Mouse (Mus musculus): ENCODE results near the gene Dtymk. TPM values are rescaled to one million over a fixed set of nuclear protein-coding genes. Genes with fewer than 3 reads are reported as not detected.

The Dtymk gene
- total and polyA plus RNA-seq, 3 experiments, result 193 to 454 (median 391) TPM

DNA sequence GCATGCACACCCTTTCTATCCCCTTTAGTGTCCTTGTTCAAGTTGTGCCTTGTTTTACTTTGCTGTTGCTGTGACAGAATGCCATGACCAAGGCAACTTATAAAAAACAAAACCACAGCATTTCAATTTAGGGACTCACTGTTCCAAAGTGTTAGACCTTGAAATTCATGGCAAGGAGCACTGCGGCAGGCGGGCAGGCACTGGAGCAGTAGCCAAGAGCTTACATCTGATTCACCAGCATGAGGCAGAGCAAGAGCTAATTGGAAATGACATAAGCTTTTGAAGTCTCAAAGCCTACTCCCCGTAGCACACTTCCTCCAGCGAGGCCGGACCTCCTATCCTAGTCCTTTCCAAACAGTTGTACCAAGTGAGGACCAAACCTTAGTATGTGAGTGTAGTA lies 25.0 kb downstream of the Dtymk start:
- H3K9me3 ChIP-seq (replicated peaks; ENCODE audit: insufficient read depth, low read length), result no peaks in the 10 kb centered on the region
- DNase-seq (ENCODE audit: low read depth, low spot score), result no peak
- no peaks in the 10 kb centered on the region for H3K4me1 ChIP-seq (ENCODE audit: control insufficient read depth in 1 of 2, insufficient read depth in 2 of 2, low read length in 2 of 2)
- TF ChIP-seq TBP (IDR thresholded peaks at IDR 0.05; ENCODE audit: low read depth, low read length), result no peak
- TF ChIP-seq UBTF (IDR thresholded peaks at IDR 0.05; ENCODE audit: borderline replicate concordance, insufficient read depth, low read depth, low read length), result no peak
- no peak for TF ChIP-seq MXI1 (IDR thresholded peaks at IDR 0.05; ENCODE audit: low read depth, low read length)
- no peak for TF ChIP-seq CTCF (IDR thresholded peaks at IDR 0.05 in 2 of 3, conservative IDR thresholded peaks at IDR 0.05 in 1 of 3; ENCODE audit: control insufficient read depth in 1 of 3, insufficient read depth in 1 of 3, low read depth in 2 of 3, low read length in 3 of 3, poor library complexity in 1 of 3, severe bottlenecking in 1 of 3)
- TF ChIP-seq E2F4 (IDR thresholded peaks at IDR 0.05; ENCODE audit: borderline replicate concordance, low read depth, low read length), result no peak
- no peak for TF ChIP-seq JUND (IDR thresholded peaks at IDR 0.05; ENCODE audit: low read depth, low read length)
- TF ChIP-seq TCF12 (IDR thresholded peaks at IDR 0.05; ENCODE audit: low read depth, low read length), result no peak
- no peak for TF ChIP-seq POLR2A (IDR thresholded peaks at IDR 0.05; ENCODE audit: control insufficient read depth in 1 of 2, insufficient read depth in 1 of 2, low read depth in 1 of 2, low read length in 2 of 2, poor library complexity in 1 of 2)
- TF ChIP-seq ZKSCAN1 (IDR thresholded peaks at IDR 0.05; ENCODE audit: low read depth, low read length), result no peak
- no peak for TF ChIP-seq POLR2AphosphoS5 (IDR thresholded peaks at IDR 0.05; ENCODE audit: borderline replicate concordance, low read depth, low read length)
- no peak for TF ChIP-seq MAZ (IDR thresholded peaks at IDR 0.05; ENCODE audit: low read depth, low read length)
- no peak for TF ChIP-seq GABPA (IDR thresholded peaks at IDR 0.05; ENCODE audit: low read depth, low read length)
- no peak for TF ChIP-seq ETS1 (IDR thresholded peaks at IDR 0.05; ENCODE audit: low read depth, low read length)
- TF ChIP-seq USF1 (IDR thresholded peaks at IDR 0.05; ENCODE audit: low read depth, low read length), result no peak
- TF ChIP-seq NRF1 (IDR thresholded peaks at IDR 0.05; ENCODE audit: insufficient read depth, low read depth, low read length, poor library complexity, severe bottlenecking), result no peak
- TF ChIP-seq GATA1 (IDR thresholded peaks at IDR 0.05; ENCODE audit: low read depth, low read length), result no peak
- no peak for TF ChIP-seq TAL1 (IDR thresholded peaks at IDR 0.05; ENCODE audit: low read length)
- no peak for TF ChIP-seq MYC (IDR thresholded peaks at IDR 0.05; ENCODE audit: low read depth, low read length)
- no peak for TF ChIP-seq SMC3 (IDR thresholded peaks at IDR 0.05; ENCODE audit: low read depth, low read length)
- H3K27ac ChIP-seq (ENCODE audit: control insufficient read depth, low read depth, low read length), result no peak overlapping the region
- no peaks in the 10 kb centered on the region for H3K27me3 ChIP-seq (ENCODE audit: control insufficient read depth in 1 of 2, insufficient read depth in 2 of 2, low read length in 2 of 2)
- no peak overlapping the region for H3K4me3 ChIP-seq (ENCODE audit: control insufficient read depth in 1 of 2, insufficient read depth in 1 of 2, low read depth in 2 of 2, low read length in 2 of 2)
- no peak overlapping the region for H3K9ac ChIP-seq (ENCODE audit: control insufficient read depth, low read depth, low read length, poor library complexity, severe bottlenecking)
- peaks cover 0 to 45% of the 10 kb centered on the region in 2 experiments; a peak in 2 of 4 replicates for H3K36me3 ChIP-seq (ENCODE audit: control insufficient read depth in 1 of 2, insufficient read depth in 2 of 2, low read length in 2 of 2)
- no peaks in the 10 kb centered on the region for H3K79me2 ChIP-seq (ENCODE audit: control insufficient read depth, insufficient read depth, low read length, poor library complexity)

GRCm38 (mm10) chr1:93769901-93770300 lies 31.8 kb downstream of the Dtymk start:
- Histone ChIP-seq H3K27ac (ENCODE audit: control insufficient read depth, low read depth, low read length) (no peak overlapping the region), H3K36me3 (ENCODE audit: control insufficient read depth in 1 of 2, insufficient read depth in 2 of 2, low read length in 2 of 2) (peaks cover 0 to 42% of the 10 kb centered on the region in 2 experiments; a peak in 2 of 4 replicates), H3K27me3 (ENCODE audit: control insufficient read depth in 1 of 2, insufficient read depth in 2 of 2, low read length in 2 of 2) (no peaks in the 10 kb centered on the region), H3K79me2 (ENCODE audit: control insufficient read depth, insufficient read depth, low read length, poor library complexity) (peaks cover 11% of the 10 kb centered on the region; the same call in 1 of the 2 replicates), H3K9me3 (replicated peaks; ENCODE audit: insufficient read depth, low read length) (no peaks in the 10 kb centered on the region), H3K9ac (ENCODE audit: control insufficient read depth, low read depth, low read length, poor library complexity, severe bottlenecking) (no peak overlapping the region), H3K4me1 (ENCODE audit: control insufficient read depth in 1 of 2, insufficient read depth in 2 of 2, low read length in 2 of 2) (no peaks in the 10 kb centered on the region), H3K4me3 (ENCODE audit: control insufficient read depth in 1 of 2, insufficient read depth in 1 of 2, low read depth in 2 of 2, low read length in 2 of 2) (no peak overlapping the region)
- no peak for DNase-seq (ENCODE audit: low read depth, low spot score)
- TF ChIP-seq UBTF (IDR thresholded peaks at IDR 0.05; ENCODE audit: borderline replicate concordance, insufficient read depth, low read depth, low read length), result no peak
- no peak for TF ChIP-seq GATA1 (IDR thresholded peaks at IDR 0.05; ENCODE audit: low read depth, low read length)
- TF ChIP-seq NRF1 (IDR thresholded peaks at IDR 0.05; ENCODE audit: insufficient read depth, low read depth, low read length, poor library complexity, severe bottlenecking), result no peak
- no peak for TF ChIP-seq TBP (IDR thresholded peaks at IDR 0.05; ENCODE audit: low read depth, low read length)
- TF ChIP-seq ETS1 (IDR thresholded peaks at IDR 0.05; ENCODE audit: low read depth, low read length), result no peak
- no peak for TF ChIP-seq MYC (IDR thresholded peaks at IDR 0.05; ENCODE audit: low read depth, low read length)
- no peak for TF ChIP-seq USF2 (IDR thresholded peaks at IDR 0.05; ENCODE audit: borderline replicate concordance in 1 of 2, insufficient read depth in 1 of 2, low read depth in 1 of 2, low read length in 2 of 2)
- no peak for TF ChIP-seq POLR2AphosphoS2 (IDR thresholded peaks at IDR 0.05; ENCODE audit: low read length)
- TF ChIP-seq ZKSCAN1 (IDR thresholded peaks at IDR 0.05; ENCODE audit: low read depth, low read length), result no peak
- TF ChIP-seq HCFC1 (IDR thresholded peaks at IDR 0.05; ENCODE audit: low read depth, low read length), result no peak

Data from MEL (cell line).